In the genomic region with DNA sequence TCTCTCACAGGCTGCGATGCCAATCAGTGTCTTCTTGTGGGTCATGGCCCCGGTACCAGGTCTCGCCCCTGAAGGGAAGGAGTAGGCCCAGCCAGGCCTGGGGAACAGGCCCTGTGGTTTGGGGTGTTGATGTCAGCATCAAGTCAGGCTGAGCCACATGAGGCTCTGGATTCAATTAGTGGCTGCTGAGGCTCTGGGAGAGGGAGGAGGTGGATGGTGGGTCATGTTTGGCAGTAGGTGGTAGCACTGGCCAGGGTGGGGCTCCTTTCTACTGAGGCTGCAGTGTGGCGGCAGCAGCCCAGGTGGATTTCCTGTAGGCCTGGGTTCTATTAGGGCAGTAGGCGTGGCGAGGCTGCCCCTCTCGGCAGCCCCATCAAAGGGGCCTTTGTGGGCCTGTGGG, we compare ENCODE assay signal across 10 mouse cellular contexts. TPM values are rescaled to one million over a fixed set of nuclear protein-coding genes. Genes with fewer than 3 reads are reported as not detected.
A peak's percentile ranks its signal among the peaks of the same experiment; 100 is the strongest.
DNase-seq lines count a peak whose midpoint lies in the region; ATAC-seq lines count a peak whose summit lies in the region.
"Had no signal": no experiment of that assay in that cellular context is flagged by ENCODE, and none has a peak within 500 bp of the region (broad histone marks: within the 10 kb centered on the region; RNA-seq: fewer than 3 reads in every experiment).

No protein-coding gene starts in this region.

- 61% methylated on average over 7 of the region's 7 CpGs for WGBS in heart, embryonic 15.5 days
- 71% methylated on average over 7 of the region's 7 CpGs for WGBS in midbrain, embryonic 16.5 days

- no peak overlapping the region for H3K9ac ChIP-seq in heart, embryonic 15.5 days
- H3K9ac ChIP-seq in midbrain, embryonic 16.5 days (ENCODE audit: low read depth, low read length) = no peak overlapping the region

- H3K4me3 ChIP-seq in heart, embryonic 15.5 days = no peak overlapping the region
- no peak overlapping the region for H3K4me3 ChIP-seq in midbrain, embryonic 16.5 days (ENCODE audit: low read depth, low read length)

- no peak for DNase-seq in heart, postnatal 25 days (ENCODE audit: low spot score)
- peak; percentile 44 for DNase-seq in testis, postnatal 10 days (ENCODE audit: low spot score)
- no peak for DNase-seq in testis, postnatal 14 days (ENCODE audit: low spot score)
- peak; percentile 96 for DNase-seq in fibroblast of lung, adult 2 months (ENCODE audit: low read depth)
- no peak for DNase-seq in cerebellum, postnatal 14 days
- no peak for DNase-seq in layer of hippocampus, adult 18-20 months (ENCODE audit: low spot score in 2 of 2)
- DNase-seq: lung, postnatal 14 days had no signal

- no peak for ATAC-seq in heart, embryonic 15.5 days (replicated peaks; ENCODE audit: insufficient number of reproducible peaks, insufficient read depth, low FRiP score, low read depth)
- ATAC-seq in midbrain, embryonic 16.5 days = no peak

- H3K27ac ChIP-seq in heart, embryonic 15.5 days = peak overlapping the region; percentile 56
- no peak overlapping the region for H3K27ac ChIP-seq in midbrain, embryonic 16.5 days (ENCODE audit: low read length)

- H3K9me3 ChIP-seq in heart, embryonic 15.5 days (replicated peaks) = no peaks in the 10 kb centered on the region
- no peaks in the 10 kb centered on the region for H3K9me3 ChIP-seq in midbrain, embryonic 16.5 days (replicated peaks; ENCODE audit: control insufficient read depth, low read length, poor library complexity, severe bottlenecking)
- H3K9me3 ChIP-seq: G1E had no signal

- H3K36me3 ChIP-seq in heart, embryonic 15.5 days = peaks cover 31% of the 10 kb centered on the region
- peaks cover 9% of the 10 kb centered on the region for H3K36me3 ChIP-seq in midbrain, embryonic 16.5 days (ENCODE audit: control insufficient read depth, insufficient read depth, low read length)

- peaks cover 89% of the 10 kb centered on the region for H3K4me1 ChIP-seq in heart, embryonic 15.5 days (replicated peaks)
- H3K4me1 ChIP-seq in midbrain, embryonic 16.5 days (ENCODE audit: control insufficient read depth, insufficient read depth, low read length) = peaks cover 9% of the 10 kb centered on the region; the same call in 1 of the 2 replicates

- H3K4me2 ChIP-seq in heart, embryonic 15.5 days = no peak overlapping the region
- H3K4me2 ChIP-seq in midbrain, embryonic 16.5 days (ENCODE audit: low read length) = no peak overlapping the region

- H3K27me3 ChIP-seq in heart, embryonic 15.5 days = no peaks in the 10 kb centered on the region
- no peaks in the 10 kb centered on the region for H3K27me3 ChIP-seq in midbrain, embryonic 16.5 days (ENCODE audit: control insufficient read depth, insufficient read depth, low read depth, low read length)

- intact Hi-C loops in heart, postnatal 25 days (cut with DNase I) = no loop called here

RNA-seq across cellular contexts. Expression of a gene that starts 11.8 kb away (rescaled TPM):
- 78.3 and 79.6 TPM in 2 replicates for polyA plus RNA-seq in heart, embryonic 15.5 days (2015; fragmentation: Nextera tagmentation; extraction: Ambion mirVana)
- 100 to 1,000 TPM; 149 TPM for total RNA-seq in heart, postnatal 25 days (2021)
- 69.2 and 70.2 TPM in 2 replicates for polyA plus RNA-seq in midbrain, embryonic 16.5 days (2015; fragmentation: Nextera tagmentation; extraction: Ambion mirVana)
- total RNA-seq in layer of hippocampus, adult 18-20 months (2021) = 10 to 100 TPM; 66.1 to 66.9 TPM

RNA-seq across cellular contexts. Expression of a gene that starts 11.9 kb away (rescaled TPM):
- polyA plus RNA-seq in heart, embryonic 15.5 days (2015; fragmentation: Nextera tagmentation; extraction: Ambion mirVana) = 14.7 and 20.7 TPM in 2 replicates
- total RNA-seq in heart, postnatal 25 days (2021) = 10 to 100 TPM in 1 of 2 experiments, 1 to 10 TPM in 1; 9.8 to 12.0 TPM
- polyA plus RNA-seq in midbrain, embryonic 16.5 days (2015; fragmentation: Nextera tagmentation; extraction: Ambion mirVana) = 4.2 and 4.3 TPM in 2 replicates
- 1 to 10 TPM; 4.5 to 5.3 TPM for total RNA-seq in layer of hippocampus, adult 18-20 months (2021)

RNA-seq across cellular contexts. Expression of a gene that starts 26.8 kb away (rescaled TPM):
- polyA plus RNA-seq in heart, embryonic 15.5 days (2015; fragmentation: Nextera tagmentation; extraction: Ambion mirVana) = 118 and 125 TPM in 2 replicates
- 100 to 1,000 TPM; 129 to 141 TPM for total RNA-seq in heart, postnatal 25 days (2021)
- polyA plus RNA-seq in midbrain, embryonic 16.5 days (2015; fragmentation: Nextera tagmentation; extraction: Ambion mirVana) = 144 and 153 TPM in 2 replicates
- total RNA-seq in layer of hippocampus, adult 18-20 months (2021) = 10 to 100 TPM; 79.8 to 81.0 TPM

RNA-seq across cellular contexts. Expression of a gene that starts 28.0 kb away (rescaled TPM):
- polyA plus RNA-seq in heart, embryonic 15.5 days (2015; fragmentation: Nextera tagmentation; extraction: Ambion mirVana) = 11.2 and 15.8 TPM in 2 replicates
- total RNA-seq in heart, postnatal 25 days (2021) = 10 to 100 TPM; 12.6 to 16.1 TPM
- polyA plus RNA-seq in midbrain, embryonic 16.5 days (2015; fragmentation: Nextera tagmentation; extraction: Ambion mirVana) = 32.6 and 36.4 TPM in 2 replicates
- total RNA-seq in layer of hippocampus, adult 18-20 months (2021) = 10 to 100 TPM; 79.0 to 95.7 TPM

RNA-seq across cellular contexts. Expression of a gene that starts 57.1 kb away (rescaled TPM):
- 17.7 and 17.9 TPM in 2 replicates for polyA plus RNA-seq in heart, embryonic 15.5 days (2015; fragmentation: Nextera tagmentation; extraction: Ambion mirVana)
- total RNA-seq in heart, postnatal 25 days (2021) = 10 to 100 TPM; 16.6 to 20.3 TPM
- polyA plus RNA-seq in midbrain, embryonic 16.5 days (2015; fragmentation: Nextera tagmentation; extraction: Ambion mirVana) = 13.0 and 14.0 TPM in 2 replicates
- total RNA-seq in layer of hippocampus, adult 18-20 months (2021) = 10 to 100 TPM in 1 of 2 experiments, 1 to 10 TPM in 1; 9.8 to 15.4 TPM

Comparison
In these comparisons a context has a peak if more than half of its experiments do, and no peak if none do; other contexts are left out.
1. DNase-seq: peak in testis, postnatal 10 days (single experiment) and fibroblast of lung, adult 2 months (single experiment); none in heart, postnatal 25 days (single experiment), testis, postnatal 14 days (single experiment), cerebellum, postnatal 14 days (0 of 2) and layer of hippocampus, adult 18-20 months (0 of 2).